Mouse (Mus musculus): ENCODE data around the gene Fat1. TPM values are rescaled to one million over a fixed set of nuclear protein-coding genes. Genes with fewer than 3 reads are reported as not detected.

Fat1 gene
- 11.7 and 11.9 TPM in 2 replicates for polyA plus RNA-seq (2016; fragmentation: Nextera tagmentation; extraction: Ambion mirVana)

DNA sequence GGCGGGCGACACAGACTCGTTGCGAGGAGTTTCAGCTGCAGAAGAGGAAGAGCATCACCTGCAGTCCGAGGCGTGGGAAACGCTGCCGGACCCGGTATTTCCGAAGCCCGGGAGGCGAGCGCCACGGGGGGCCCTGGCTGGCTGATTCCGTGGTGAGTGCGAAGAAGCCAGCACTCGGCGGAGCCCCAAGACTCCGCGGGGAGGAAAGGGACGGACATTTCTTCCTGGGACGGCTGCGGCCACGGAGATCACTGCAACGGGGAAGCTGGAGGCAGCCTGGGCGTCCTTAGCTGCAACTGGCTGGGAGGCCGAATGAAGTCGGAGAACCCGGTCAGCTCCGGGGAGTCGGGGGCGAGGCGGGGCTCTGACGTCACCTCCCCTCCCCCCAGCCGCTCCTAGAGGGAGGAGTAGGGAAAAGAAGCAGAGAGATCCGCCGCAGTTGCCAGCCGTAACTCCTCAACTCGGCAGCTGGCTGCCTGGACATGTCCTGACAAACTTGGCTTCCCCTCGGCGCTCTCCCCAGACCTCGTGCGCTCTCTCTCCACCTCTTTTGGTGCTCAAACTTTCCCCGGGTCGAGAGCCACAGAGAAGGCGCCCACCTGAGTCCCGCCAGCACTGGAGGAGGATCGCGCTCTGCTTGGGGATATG lies at the start of gene Fat1:
Fat1 (plus strand) TSS at position 598 of the 648 bp plus-strand sequence.
- ATAC-seq (ENCODE audit: low FRiP score, low read depth): peak; percentile 66
- H3K4me2 ChIP-seq (replicated peaks): peak within 1 kb of the TSS; percentile 82
- H3K27me3 ChIP-seq (replicated peaks): no peaks in the 10 kb centered on the region
- peak within 1 kb of the TSS; percentile 27 for H3K9ac ChIP-seq
- peak within 1 kb of the TSS; percentile 32; the same call in 1 of the 2 replicates for H3K27ac ChIP-seq
- no peaks in the 10 kb centered on the region for H3K36me3 ChIP-seq
- H3K9me3 ChIP-seq: no peaks in the 10 kb centered on the region
- peak within 1 kb of the TSS; percentile 62 for H3K4me3 ChIP-seq
- WGBS: under 1% methylated on average over 49 of the region's 49 CpGs
- H3K4me1 ChIP-seq: no peaks in the 10 kb centered on the region

DNA sequence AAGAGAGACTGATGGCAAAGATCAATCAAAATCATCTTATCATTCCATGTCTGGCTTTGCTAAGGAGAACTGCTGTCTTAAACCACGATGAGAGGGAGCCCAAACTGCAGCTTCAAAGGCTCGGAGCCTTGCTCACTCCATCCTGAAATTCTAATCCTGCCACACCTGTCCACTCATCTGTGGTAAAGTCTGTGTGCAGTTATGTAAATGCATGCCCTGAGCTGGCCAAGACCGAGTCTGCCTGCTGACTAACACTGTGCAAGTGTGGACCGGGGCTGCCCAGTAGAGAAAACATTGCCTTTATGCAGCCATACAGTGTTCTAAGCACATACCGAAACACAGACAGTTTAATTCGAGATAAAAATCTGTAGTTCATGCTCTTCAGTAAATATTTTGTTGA lies 40.6 kb upstream of the Fat1 start:
- H3K36me3 ChIP-seq: no peaks in the 10 kb centered on the region
- H3K4me2 ChIP-seq (replicated peaks): no peak overlapping the region
- ATAC-seq (ENCODE audit: low FRiP score, low read depth): no peak
- no peak overlapping the region for H3K9ac ChIP-seq
- no peaks in the 10 kb centered on the region for H3K27me3 ChIP-seq (replicated peaks)
- WGBS: 87% methylated on average over 6 of the region's 6 CpGs
- H3K9me3 ChIP-seq: no peaks in the 10 kb centered on the region
- H3K4me3 ChIP-seq: no peak overlapping the region
- H3K4me1 ChIP-seq: peaks cover 4% of the 10 kb centered on the region; the same call in 1 of the 2 replicates
- no peak overlapping the region for H3K27ac ChIP-seq

DNA sequence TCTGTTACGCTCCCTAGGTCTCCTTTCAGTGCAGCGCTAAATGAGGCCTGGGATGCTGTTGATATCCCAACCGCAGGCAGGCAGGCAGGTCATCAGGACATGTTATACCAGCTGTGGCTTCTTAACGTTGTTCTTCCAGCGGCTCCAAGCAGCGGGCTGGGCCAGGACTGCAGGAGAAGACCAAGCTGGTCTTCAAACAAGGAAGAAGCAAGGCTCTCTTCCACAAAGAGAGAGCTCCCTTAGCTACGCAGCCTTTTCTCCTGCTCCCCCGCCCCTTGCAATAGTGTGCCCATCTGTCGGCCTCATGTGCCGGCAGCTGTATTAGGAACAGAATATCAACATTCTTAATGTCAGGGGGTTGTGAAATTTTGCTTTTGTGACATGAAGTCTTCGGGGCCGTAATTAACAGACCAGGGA lies 35.7 kb upstream of the Fat1 start:
- Histone ChIP-seq H3K36me3 (no peaks in the 10 kb centered on the region), H3K9ac (no peak overlapping the region), H3K27me3 (replicated peaks) (no peaks in the 10 kb centered on the region), H3K4me3 (no peak overlapping the region), H3K9me3 (no peaks in the 10 kb centered on the region), H3K27ac (no peak overlapping the region), H3K4me2 (replicated peaks) (peak overlapping the region; percentile 44), H3K4me1 (peaks cover 5% of the 10 kb centered on the region; the same call in 1 of the 2 replicates)
- 32% methylated on average over 12 of the region's 12 CpGs for WGBS
- ATAC-seq (ENCODE audit: low FRiP score, low read depth): peak; percentile 69

DNA sequence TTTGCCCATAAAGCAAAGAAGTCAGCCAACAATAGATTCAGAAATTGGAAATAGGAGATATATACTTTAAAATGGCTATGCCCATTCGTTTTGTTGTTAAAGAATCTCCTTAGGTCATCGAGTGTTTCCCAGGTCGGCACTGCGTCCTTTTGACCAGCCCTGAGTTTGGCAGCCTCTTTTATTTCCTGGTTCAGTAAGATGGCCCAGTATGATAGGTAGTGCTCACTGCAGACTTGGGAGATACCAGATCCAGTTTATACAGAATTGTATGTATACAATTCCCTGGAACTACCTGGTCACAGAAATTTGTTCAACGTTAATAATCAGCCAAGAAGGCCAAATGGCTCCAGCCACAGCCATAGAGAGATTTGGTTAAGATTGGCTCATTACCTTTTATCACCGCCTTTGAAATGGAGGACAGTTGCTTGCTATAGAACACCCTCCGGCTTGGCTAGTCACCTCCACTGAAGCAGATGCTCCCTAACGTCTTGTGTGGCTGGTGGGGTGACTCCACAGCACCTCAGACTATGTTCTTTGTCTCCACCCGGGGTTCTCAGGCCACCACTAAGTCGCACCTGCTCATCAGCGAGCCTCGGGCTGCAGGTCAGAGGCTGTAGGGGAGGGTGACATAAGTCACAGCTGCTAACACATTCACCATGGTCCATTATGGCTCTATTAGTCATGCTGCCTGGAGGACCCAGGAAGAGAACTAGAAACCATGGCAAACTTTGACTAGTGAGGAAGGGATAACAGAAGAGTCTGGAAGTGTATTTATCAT lies 23.9 kb upstream of the Fat1 start:
- no peak for ATAC-seq (ENCODE audit: low FRiP score, low read depth)

DNA sequence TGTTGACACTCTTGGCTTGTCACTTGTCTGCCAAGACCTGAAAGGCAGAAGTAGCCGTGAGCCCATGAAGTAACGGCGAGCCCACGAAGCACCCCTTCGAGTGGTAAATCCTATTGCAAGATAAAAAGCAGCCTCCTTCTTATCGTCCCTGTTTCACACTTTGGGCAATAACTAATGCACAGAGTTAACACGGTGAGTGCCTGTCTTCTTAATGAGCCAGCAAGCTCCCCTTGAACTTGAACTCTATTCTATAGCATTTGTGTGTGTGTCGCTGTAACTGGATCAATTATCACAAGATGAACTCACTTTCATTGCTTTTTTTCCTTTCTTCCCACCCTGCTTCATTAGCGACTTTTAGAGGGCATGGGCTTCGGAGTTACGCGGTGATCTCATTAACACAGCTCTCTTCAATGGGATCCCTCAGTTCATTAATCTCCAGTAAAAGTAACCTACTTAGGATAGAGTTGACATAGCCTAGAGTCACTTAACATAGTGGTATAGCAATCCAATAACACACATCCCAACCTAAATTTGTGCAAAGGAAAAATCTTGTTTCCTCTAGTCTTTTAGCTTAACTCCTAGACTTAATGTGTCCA lies 15.7 kb upstream of the Fat1 start:
- WGBS: 91% methylated on average over 12 of the region's 12 CpGs
- Histone ChIP-seq H3K36me3 (no peaks in the 10 kb centered on the region), H3K9ac (no peak overlapping the region), H3K27me3 (replicated peaks) (no peaks in the 10 kb centered on the region), H3K9me3 (no peaks in the 10 kb centered on the region), H3K27ac (no peak overlapping the region), H3K4me2 (replicated peaks) (no peak overlapping the region), H3K4me3 (no peak overlapping the region), H3K4me1 (no peaks in the 10 kb centered on the region)
- no peak for ATAC-seq (ENCODE audit: low FRiP score, low read depth)

More for the DNA sequence above, 23.9 kb upstream of the Fat1 start:
- WGBS: 64% methylated on average over 12 of the region's 12 CpGs
- Histone ChIP-seq H3K36me3 (no peaks in the 10 kb centered on the region), H3K27me3 (replicated peaks) (no peaks in the 10 kb centered on the region), H3K4me3 (no peak overlapping the region), H3K27ac (no peak overlapping the region), H3K4me2 (replicated peaks) (no peak overlapping the region), H3K9ac (no peak overlapping the region), H3K4me1 (no peaks in the 10 kb centered on the region), H3K9me3 (no peaks in the 10 kb centered on the region)

DNA sequence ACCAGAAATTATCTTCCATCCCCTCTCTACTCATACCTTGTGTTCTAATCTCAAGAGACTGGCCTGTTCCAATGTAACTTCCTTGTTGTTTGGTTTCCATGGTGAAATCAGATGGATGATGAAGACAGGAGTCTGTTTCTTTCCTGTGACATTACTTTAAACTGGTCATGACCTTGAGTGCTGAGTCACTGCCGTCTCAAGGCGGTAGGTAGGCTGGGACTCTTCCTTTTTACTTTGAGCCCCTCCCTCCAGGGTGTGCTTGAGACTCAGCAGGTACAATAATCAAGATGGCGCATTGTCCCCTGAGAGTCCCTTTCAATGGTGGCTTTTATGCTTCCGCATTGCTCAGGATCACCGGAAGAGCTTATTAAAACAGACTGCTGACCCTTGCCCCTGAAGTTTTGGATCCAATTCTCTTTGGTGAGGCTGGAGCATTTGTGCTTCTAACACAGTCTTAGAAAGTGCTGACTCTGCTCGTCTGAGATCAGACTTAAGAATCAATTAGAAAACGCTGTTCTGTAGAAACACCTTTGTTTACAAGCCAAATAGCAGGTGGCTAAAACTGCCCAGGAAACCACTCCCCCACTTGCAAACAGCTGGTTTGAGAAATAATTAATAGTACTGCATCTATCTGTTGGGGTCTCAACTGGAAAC lies 14.7 kb upstream of the Fat1 start:
- Histone ChIP-seq H3K9me3 (no peaks in the 10 kb centered on the region), H3K27me3 (replicated peaks) (no peaks in the 10 kb centered on the region), H3K36me3 (no peaks in the 10 kb centered on the region), H3K27ac (no peak overlapping the region), H3K4me2 (replicated peaks) (no peak overlapping the region), H3K4me1 (no peaks in the 10 kb centered on the region), H3K9ac (no peak overlapping the region), H3K4me3 (no peak overlapping the region)
- WGBS: 77% methylated on average over 7 of the region's 7 CpGs
- no peak for ATAC-seq (ENCODE audit: low FRiP score, low read depth)

DNA sequence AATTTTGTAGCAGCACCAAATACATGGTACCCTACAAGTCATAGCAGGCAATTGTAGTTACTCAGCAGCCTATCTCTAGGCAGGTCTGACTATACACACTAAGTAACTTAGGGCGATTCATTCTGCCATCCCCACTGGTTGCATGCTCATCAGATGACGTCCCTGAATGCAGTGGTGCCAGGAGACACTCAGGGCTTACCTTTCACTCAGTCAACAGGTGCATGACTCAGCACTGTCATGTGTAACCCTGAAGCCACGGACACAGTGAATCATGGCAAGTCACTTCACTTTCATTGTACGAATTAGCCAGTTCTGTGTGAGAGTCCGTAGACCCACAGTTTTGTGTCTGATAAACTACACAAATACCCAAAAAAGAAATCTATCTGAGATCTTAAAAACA lies 10.3 kb upstream of the Fat1 start:
- no peak overlapping the region for H3K4me2 ChIP-seq (replicated peaks)
- WGBS: 89% methylated on average over 5 of the region's 5 CpGs
- no peaks in the 10 kb centered on the region for H3K4me1 ChIP-seq
- no peak overlapping the region for H3K9ac ChIP-seq
- H3K27me3 ChIP-seq (replicated peaks): no peaks in the 10 kb centered on the region
- H3K27ac ChIP-seq: no peak overlapping the region
- no peaks in the 10 kb centered on the region for H3K36me3 ChIP-seq
- ATAC-seq (ENCODE audit: low FRiP score, low read depth): no peak
- H3K4me3 ChIP-seq: no peak overlapping the region
- H3K9me3 ChIP-seq: no peaks in the 10 kb centered on the region

DNA sequence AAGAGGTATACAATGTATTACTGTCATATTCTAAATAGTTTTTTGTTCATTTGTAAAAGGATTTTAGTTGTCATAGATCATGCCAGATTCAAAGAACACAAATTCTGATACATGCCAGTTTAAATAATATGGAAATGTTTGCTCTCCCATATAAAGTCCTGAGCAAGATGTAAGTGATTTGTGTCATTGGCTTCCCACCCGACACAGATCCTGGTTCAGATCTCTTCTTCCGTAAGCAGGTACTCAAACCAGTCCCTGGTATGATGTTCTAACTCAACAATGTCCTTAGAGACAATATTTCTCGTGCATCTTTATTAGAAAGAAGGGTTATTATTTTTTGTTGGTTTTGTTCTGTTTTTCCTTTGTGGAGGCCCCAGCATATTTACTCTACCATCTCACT lies 5.2 kb upstream of the Fat1 start:
- Histone ChIP-seq H3K36me3 (no peaks in the 10 kb centered on the region), H3K27me3 (replicated peaks) (no peaks in the 10 kb centered on the region), H3K4me3 (no peak overlapping the region), H3K9ac (no peak overlapping the region), H3K27ac (no peak overlapping the region), H3K4me2 (replicated peaks) (no peak overlapping the region), H3K4me1 (no peaks in the 10 kb centered on the region), H3K9me3 (no peaks in the 10 kb centered on the region)
- no peak for ATAC-seq (ENCODE audit: low FRiP score, low read depth)
- WGBS: 83% methylated on average over 3 of the region's 3 CpGs

DNA sequence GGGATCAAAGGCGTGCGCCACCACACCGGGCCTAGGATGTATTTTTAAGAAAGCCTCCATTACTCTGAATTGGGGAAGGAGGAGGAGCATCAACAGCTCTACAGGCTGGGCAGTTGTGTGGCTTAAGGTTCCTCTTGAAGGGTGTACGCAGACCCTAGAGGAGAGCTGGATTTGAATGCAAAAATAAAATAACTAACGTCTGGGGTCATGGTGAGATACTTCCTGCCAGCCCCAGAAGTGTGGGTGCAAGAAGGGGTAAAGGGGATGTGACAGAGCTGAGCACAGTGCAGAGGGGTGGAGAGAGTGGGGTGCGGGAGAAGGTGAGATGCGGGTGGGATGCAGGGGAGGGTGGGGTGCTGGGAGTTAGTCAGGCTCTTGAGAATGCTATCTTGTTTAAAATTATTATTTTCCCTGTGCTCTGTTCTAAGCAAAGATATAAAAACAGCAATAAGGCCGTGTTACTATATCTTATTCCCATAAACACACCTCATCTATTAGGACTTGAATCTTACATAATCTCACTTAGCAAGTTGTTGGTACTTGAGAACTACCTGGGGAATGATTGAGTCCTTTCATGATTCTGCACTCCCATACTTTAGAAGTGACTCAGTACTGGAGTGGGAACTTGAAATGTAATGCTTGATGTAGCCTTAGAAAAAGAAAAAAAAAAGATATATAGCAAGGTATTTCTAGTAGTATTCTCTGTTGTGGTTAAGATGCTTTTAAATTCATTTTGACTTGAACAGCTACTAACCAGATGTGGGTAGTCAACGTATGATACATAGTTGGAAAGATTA lies 2.5 kb upstream of the Fat1 start:
- H3K4me3 ChIP-seq: no peak overlapping the region
- H3K36me3 ChIP-seq: no peaks in the 10 kb centered on the region
- H3K4me1 ChIP-seq: no peaks in the 10 kb centered on the region
- H3K4me2 ChIP-seq (replicated peaks): no peak overlapping the region
- H3K27me3 ChIP-seq (replicated peaks): no peaks in the 10 kb centered on the region
- no peak overlapping the region for H3K9ac ChIP-seq
- 92% methylated on average over 9 of the region's 9 CpGs for WGBS
- H3K9me3 ChIP-seq: no peaks in the 10 kb centered on the region
- ATAC-seq (ENCODE audit: low FRiP score, low read depth): no peak
- no peak overlapping the region for H3K27ac ChIP-seq

DNA sequence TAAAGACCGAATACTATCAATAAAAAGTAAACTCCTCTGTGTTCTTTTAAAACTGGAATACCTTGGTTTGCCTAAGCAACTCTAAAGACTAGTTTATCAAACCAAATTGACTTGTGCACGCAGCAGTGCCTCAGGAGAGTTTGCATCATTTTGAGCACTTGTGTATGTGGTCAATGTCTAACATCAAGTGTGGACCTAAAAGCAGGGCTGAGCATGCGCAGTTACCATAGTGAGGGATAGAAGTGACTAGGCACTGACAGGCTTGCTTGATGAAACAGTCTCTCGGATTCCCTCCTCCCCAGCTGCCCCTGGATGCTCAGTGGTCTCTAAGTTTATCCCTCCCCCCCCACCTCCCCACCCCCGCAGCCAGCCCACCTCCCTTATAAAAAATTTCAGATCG lies 1.8 kb upstream of the Fat1 start:
- H3K4me1 ChIP-seq: no peaks in the 10 kb centered on the region
- ATAC-seq (ENCODE audit: low FRiP score, low read depth): no peak
- WGBS: 54% methylated on average over 6 of the region's 6 CpGs
- H3K27ac ChIP-seq: no peak overlapping the region
- H3K4me3 ChIP-seq: no peak overlapping the region
- H3K9me3 ChIP-seq: no peaks in the 10 kb centered on the region
- H3K4me2 ChIP-seq (replicated peaks): peak overlapping the region; percentile 82
- no peaks in the 10 kb centered on the region for H3K27me3 ChIP-seq (replicated peaks)
- H3K36me3 ChIP-seq: no peaks in the 10 kb centered on the region
- no peak overlapping the region for H3K9ac ChIP-seq

DNA sequence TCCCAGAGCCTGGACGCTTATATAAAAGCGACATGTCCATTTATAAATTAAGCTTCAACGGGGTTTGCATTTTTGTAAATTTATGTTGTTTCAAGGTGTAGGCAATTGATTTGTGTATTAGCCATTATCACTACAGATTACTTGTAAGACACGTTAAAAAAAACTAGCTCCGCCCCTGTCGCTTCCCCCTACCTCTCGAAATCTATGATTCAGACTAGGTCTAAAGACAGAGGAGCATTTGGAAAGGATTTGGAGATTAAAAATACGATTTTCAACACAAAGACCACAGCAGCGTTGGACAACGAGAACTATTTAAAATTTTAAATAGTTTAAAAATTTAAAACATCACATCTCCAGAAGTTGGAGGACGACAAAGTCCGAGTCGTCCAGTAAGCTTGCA lies 831 bp upstream of the Fat1 start:
- Histone ChIP-seq H3K27me3 (replicated peaks) (no peaks in the 10 kb centered on the region), H3K4me3 (peak overlapping the region; percentile 62), H3K9me3 (no peaks in the 10 kb centered on the region), H3K4me2 (replicated peaks) (peak overlapping the region; percentile 82), H3K4me1 (no peaks in the 10 kb centered on the region), H3K36me3 (no peaks in the 10 kb centered on the region), H3K27ac (peak overlapping the region; percentile 32; the same call in 1 of the 2 replicates), H3K9ac (peak overlapping the region; percentile 27)
- ATAC-seq (ENCODE audit: low FRiP score, low read depth): no peak
- WGBS: 5% methylated on average over 13 of the region's 13 CpGs

All from neural tube, embryonic 12.5 days (tissue).